Mouse (Mus musculus) forebrain, embryonic 10.5 days (tissue): ENCODE results near the gene Zfp512b. TPM values are rescaled to one million over a fixed set of nuclear protein-coding genes. Genes with fewer than 3 reads are reported as not detected.

Experiments used
- DNase-seq: peaks from one replicate; pipeline ENCODE4 v3.0.0-alpha.2; 2017; ENCODE audit warnings: low spot score; ENCODE audit errors: extremely low spot score
- H3K27ac ChIP-seq: fragments of 300-500 bp; sonication (generic); 2 replicates; pipeline ENCODE4 v1.5.1; 2016; ENCODE audit warnings: mild to moderate bottlenecking
- H3K27me3 ChIP-seq: fragments of 300-500 bp; sonication (generic); 2 replicates; pipeline ENCODE4 v1.6.1; 2016; ENCODE audit warnings: mild to moderate bottlenecking; ENCODE audit not compliant: poor library complexity, severe bottlenecking
- H3K36me3 ChIP-seq: fragments of 300-500 bp; sonication (generic); replicated peaks from 2 replicates; pipeline ENCODE4 v1.6.1; 2016; ENCODE audit warnings: mild to moderate bottlenecking, moderate library complexity
- H3K4me1 ChIP-seq: fragments of 300-500 bp; sonication (generic); 2 replicates; pipeline ENCODE4 v1.6.1; 2016
- H3K4me3 ChIP-seq: fragments of 300-500 bp; sonication (generic); 2 replicates; pipeline ENCODE4 v1.5.1; 2016; ENCODE audit warnings: mild to moderate bottlenecking, moderate library complexity
- H3K9me3 ChIP-seq: fragments of 300-500 bp; sonication (generic); 2 replicates; pipeline ENCODE4 v1.6.1; 2016; ENCODE audit warnings: mild to moderate bottlenecking, moderate library complexity
- WGBS: fragments of 180-500 bp; shearing (Covaris S2); methylation state at CpG from one replicate; pipeline ENCODE4 v1.1.7; 2016; 5-methylcytosine and 5-hydroxymethylcytosine counted together
- polyA plus RNA-seq: library from polyadenylated mRNA; unstranded; fragments of >200 nt; fragmentation: Nextera tagmentation; extraction: Ambion mirVana; gene quantifications from 2 replicates; pipeline ENCODE4 v1.2.1, GENCODE M21; 2016

Gene Zfp512b
- polyA plus RNA-seq, result 42.2 and 44.0 TPM in 2 replicates

GRCm38 (mm10) chr2:181592231-181593041 lies at the start of gene Zfp512b:
Zfp512b (minus strand) TSS chr2:181592803.
- Histone ChIP-seq H3K27ac (peak within 1 kb of the TSS; percentile 95), H3K9me3 (no peaks in the 10 kb centered on the region), H3K27me3 (no peaks in the 10 kb centered on the region), H3K36me3 (peaks cover 52% of the 10 kb centered on the region), H3K4me3 (peak within 1 kb of the TSS; percentile 96), H3K4me1 (peaks cover 29% of the 10 kb centered on the region)
- under 1% methylated on average over 77 of the region's 97 CpGs for WGBS
- peak; percentile 78 for DNase-seq

GRCm38 (mm10) chr2:181635865-181636264 lies 43.3 kb upstream of the Zfp512b start:
- DNase-seq, result no peak
- Histone ChIP-seq H3K4me1 (no peaks in the 10 kb centered on the region), H3K27ac (no peak overlapping the region), H3K9me3 (no peaks in the 10 kb centered on the region), H3K4me3 (no peak overlapping the region), H3K27me3 (no peaks in the 10 kb centered on the region), H3K36me3 (peaks cover 94% of the 10 kb centered on the region)
- WGBS, result 95% methylated on average over 3 of the region's 3 CpGs

- no peak overlapping the region for H3K4me3 ChIP-seq
- H3K27ac ChIP-seq, result no peak overlapping the region
- H3K36me3 ChIP-seq, result peaks cover 84% of the 10 kb centered on the region
- no peaks in the 10 kb centered on the region for H3K27me3 ChIP-seq
- no peaks in the 10 kb centered on the region for H3K4me1 ChIP-seq
- WGBS, result 98% methylated on average over 6 of the region's 6 CpGs
- no peak for DNase-seq
- no peaks in the 10 kb centered on the region for H3K9me3 ChIP-seq
Measured at GRCm38 (mm10) chr2:181632624-181633023, 40.0 kb upstream of the Zfp512b start.

- H3K4me1 ChIP-seq, result no peaks in the 10 kb centered on the region
- no peak overlapping the region for H3K4me3 ChIP-seq
- H3K27me3 ChIP-seq, result no peaks in the 10 kb centered on the region
- no peak for DNase-seq
- H3K27ac ChIP-seq, result no peak overlapping the region
- H3K36me3 ChIP-seq, result peaks cover 77% of the 10 kb centered on the region
- H3K9me3 ChIP-seq, result no peaks in the 10 kb centered on the region
Measured at GRCm38 (mm10) chr2:181628471-181628870, 35.9 kb upstream of the Zfp512b start.

- Histone ChIP-seq H3K4me1 (no peaks in the 10 kb centered on the region), H3K9me3 (no peaks in the 10 kb centered on the region), H3K4me3 (no peak overlapping the region), H3K36me3 (peaks cover 85% of the 10 kb centered on the region), H3K27ac (no peak overlapping the region), H3K27me3 (no peaks in the 10 kb centered on the region)
- DNase-seq, result no peak
Measured at GRCm38 (mm10) chr2:181623401-181623800, 30.8 kb upstream of the Zfp512b start.

GRCm38 (mm10) chr2:181618761-181619495 lies 26.3 kb upstream of the Zfp512b start:
- Histone ChIP-seq H3K27me3 (no peaks in the 10 kb centered on the region), H3K9me3 (no peaks in the 10 kb centered on the region), H3K4me3 (no peak overlapping the region), H3K27ac (no peak overlapping the region), H3K4me1 (no peaks in the 10 kb centered on the region), H3K36me3 (peaks cover 80% of the 10 kb centered on the region)
- no peak for DNase-seq
- 87% methylated on average over 5 of the region's 5 CpGs for WGBS

- no peak for DNase-seq
- 82% methylated on average over 4 of the region's 4 CpGs for WGBS
- peaks cover 8% of the 10 kb centered on the region for H3K36me3 ChIP-seq
- H3K27me3 ChIP-seq, result peaks cover 3% of the 10 kb centered on the region; the same call in 1 of the 2 replicates
- peaks cover 45% of the 10 kb centered on the region for H3K4me1 ChIP-seq
- no peaks in the 10 kb centered on the region for H3K9me3 ChIP-seq
- peak overlapping the region; percentile 86; the same call in 1 of the 2 replicates for H3K4me3 ChIP-seq
- H3K27ac ChIP-seq, result no peak overlapping the region
Measured at GRCm38 (mm10) chr2:181602367-181602766, 9.8 kb upstream of the Zfp512b start.

- no peaks in the 10 kb centered on the region for H3K9me3 ChIP-seq
- 33% methylated on average over 10 of the region's 10 CpGs for WGBS
- H3K27ac ChIP-seq, result peak overlapping the region; percentile 91
- H3K27me3 ChIP-seq, result peaks cover 3% of the 10 kb centered on the region; the same call in 1 of the 2 replicates
- DNase-seq, result no peak
- H3K36me3 ChIP-seq, result peaks cover 5% of the 10 kb centered on the region
- peak overlapping the region; percentile 86 for H3K4me3 ChIP-seq
- H3K4me1 ChIP-seq, result peaks cover 48% of the 10 kb centered on the region
Measured at GRCm38 (mm10) chr2:181601751-181602145, 9.1 kb upstream of the Zfp512b start.

GRCm38 (mm10) chr2:181600828-181601750 lies 8.5 kb upstream of the Zfp512b start:
- DNase-seq, result peak; percentile 98
- Histone ChIP-seq H3K27ac (peak overlapping the region; percentile 91), H3K4me3 (peak overlapping the region; percentile 86), H3K9me3 (no peaks in the 10 kb centered on the region), H3K4me1 (peaks cover 48% of the 10 kb centered on the region), H3K36me3 (peaks cover 11% of the 10 kb centered on the region), H3K27me3 (peaks cover 3% of the 10 kb centered on the region; the same call in 1 of the 2 replicates)
- 2% methylated on average over 57 of the region's 57 CpGs for WGBS

GRCm38 (mm10) chr2:181600226-181600758 lies 7.7 kb upstream of the Zfp512b start:
- peaks cover 48% of the 10 kb centered on the region for H3K4me1 ChIP-seq
- WGBS, result 65% methylated on average over 6 of the region's 6 CpGs
- no peak for DNase-seq
- H3K9me3 ChIP-seq, result no peaks in the 10 kb centered on the region
- H3K36me3 ChIP-seq, result peaks cover 15% of the 10 kb centered on the region
- peak overlapping the region; percentile 86 for H3K4me3 ChIP-seq
- peaks cover 3% of the 10 kb centered on the region; the same call in 1 of the 2 replicates for H3K27me3 ChIP-seq
- peak overlapping the region; percentile 91 for H3K27ac ChIP-seq

- WGBS, result under 1% methylated on average over 71 of the region's 71 CpGs
- H3K36me3 ChIP-seq, result peaks cover 16% of the 10 kb centered on the region
- H3K9me3 ChIP-seq, result no peaks in the 10 kb centered on the region
- peak; percentile 62 for DNase-seq
- H3K4me1 ChIP-seq, result peaks cover 48% of the 10 kb centered on the region
- H3K27ac ChIP-seq, result peak within 1 kb of the TSS; percentile 94
- peak within 1 kb of the TSS; percentile 87 for H3K4me3 ChIP-seq
- peaks cover 3% of the 10 kb centered on the region; the same call in 1 of the 2 replicates for H3K27me3 ChIP-seq
Measured at GRCm38 (mm10) chr2:181598454-181599351, 6.1 kb upstream of the Zfp512b start, which contains the start of gene Samd10. Samd10 (minus strand) TSS chr2:181599212.
